Mouse (Mus musculus): ENCODE data around the gene Ak1.

- TF ChIP-seq CTCF (IDR thresholded peaks at IDR 0.05; ENCODE audit: borderline replicate concordance, insufficient read depth, low read length) (no peak), POLR2A (IDR thresholded peaks at IDR 0.05; ENCODE audit: low read depth, low read length) (no peak)
Measured at GRCm38 (mm10) chr2:32676821-32677220, 55.3 kb downstream of the Ak1 start.

Data from embryonic fibroblast, embryonic 13.5 days (primary cell).